Mouse (Mus musculus) neural tube, embryonic 11.5 days (tissue): ENCODE data around the gene Nppb. TPM values are rescaled to one million over a fixed set of nuclear protein-coding genes. Genes with fewer than 3 reads are reported as not detected.

ENCODE experiments used
- ATAC-seq: fragments of 200-750 bp; cut with Nextera tagmentation; 2 replicates; pipeline ENCODE4 v1.8.0; 2017; ENCODE audit warnings: moderate number of reproducible peaks, mild to moderate bottlenecking, moderate TSS enrichment, moderate library complexity; ENCODE audit not compliant: insufficient read depth, low FRiP score, low TSS enrichment
- DNase-seq: peaks from one replicate; pipeline ENCODE4 v3.0.0-alpha.2; 2015; ENCODE audit warnings: low spot score
- H3K27ac ChIP-seq: fragments of 300-500 bp; sonication (generic); 2 replicates; pipeline ENCODE4 v1.5.1; 2014; ENCODE audit warnings: low read depth, mild to moderate bottlenecking, low read length
- H3K27me3 ChIP-seq: fragments of 300-500 bp; sonication (generic); 2 replicates; pipeline ENCODE4 v1.6.1; 2014; ENCODE audit warnings: mild to moderate bottlenecking, low read length, mixed read lengths; ENCODE audit not compliant: control insufficient read depth, insufficient read depth
- H3K36me3 ChIP-seq: fragments of 300-500 bp; sonication (generic); 2 replicates; pipeline ENCODE4 v1.6.1; 2014; ENCODE audit warnings: mild to moderate bottlenecking, low read length, moderate library complexity, mixed read lengths; ENCODE audit not compliant: control insufficient read depth, insufficient read depth
- H3K4me1 ChIP-seq: fragments of 300-500 bp; sonication (generic); 2 replicates; pipeline ENCODE4 v1.6.1; 2014; ENCODE audit warnings: low read length, mixed read lengths; ENCODE audit not compliant: control insufficient read depth, insufficient read depth
- H3K4me2 ChIP-seq: fragments of 300-500 bp; sonication (generic); 2 replicates; pipeline ENCODE4 v1.6.1; 2014; ENCODE audit warnings: low read depth, mild to moderate bottlenecking, moderate library complexity
- H3K4me3 ChIP-seq: fragments of 300-500 bp; sonication (generic); 2 replicates; pipeline ENCODE4 v1.5.1; 2014; ENCODE audit warnings: low read depth, low read length
- H3K9ac ChIP-seq: fragments of 300-500 bp; sonication (generic); 2 replicates; pipeline ENCODE4 v1.6.1; 2014; ENCODE audit warnings: mild to moderate bottlenecking, low read length
- H3K9me3 ChIP-seq: fragments of 300-500 bp; sonication (generic); 2 replicates; pipeline ENCODE4 v1.6.1; 2016; ENCODE audit warnings: low read length; ENCODE audit not compliant: control insufficient read depth
- WGBS: fragments of 180-500 bp; shearing (Covaris S2); extraction: QIAGEN DNeasy Blood & Tissue Kit; methylation state at CpG from one replicate; pipeline ENCODE4 v1.1.7; 2014; 5-methylcytosine and 5-hydroxymethylcytosine counted together
- polyA plus RNA-seq: library from polyadenylated mRNA; unstranded; fragments of >200 nt; fragmentation: Nextera tagmentation; extraction: Ambion mirVana; gene quantifications from 2 replicates; pipeline ENCODE4 v1.2.1, GENCODE M21; 2014

Gene Nppb
- polyA plus RNA-seq, 1 experiment from 2014 or later, result 0.72 TPM

DNA sequence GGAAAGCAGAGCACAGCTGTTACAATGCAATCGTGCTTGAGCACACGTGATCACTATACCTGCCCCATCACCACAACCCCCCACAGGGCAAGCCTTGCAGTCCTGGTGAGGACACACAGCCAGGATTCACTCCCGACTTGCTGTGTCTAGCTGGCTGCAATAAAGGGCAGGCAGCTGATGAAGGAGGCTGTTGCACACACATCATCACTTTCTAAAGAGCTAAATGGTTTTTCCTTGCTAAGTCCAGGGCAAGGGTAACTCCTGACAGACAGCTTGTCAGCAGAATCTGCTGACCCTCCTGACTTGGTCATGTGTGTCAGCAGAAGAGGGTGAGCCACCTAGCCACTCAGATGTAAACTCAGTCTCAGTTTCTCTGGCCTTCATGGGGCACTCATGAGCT lies 31.4 kb downstream of the Nppb start:
- H3K4me1 ChIP-seq, result no peaks in the 10 kb centered on the region
- no peak overlapping the region for H3K27ac ChIP-seq
- H3K9me3 ChIP-seq, result no peaks in the 10 kb centered on the region
- no peak overlapping the region for H3K9ac ChIP-seq
- DNase-seq, result no peak
- ATAC-seq, result no peak
- H3K27me3 ChIP-seq, result no peaks in the 10 kb centered on the region
- no peak overlapping the region for H3K4me3 ChIP-seq
- no peak overlapping the region for H3K4me2 ChIP-seq
- peaks cover 47% of the 10 kb centered on the region for H3K36me3 ChIP-seq
- 77% methylated on average over 3 of the region's 3 CpGs for WGBS

- DNase-seq (no peak), ATAC-seq (peak; percentile 70)
- Histone ChIP-seq H3K36me3 (peaks cover 44% of the 10 kb centered on the region), H3K27me3 (no peaks in the 10 kb centered on the region), H3K9me3 (no peaks in the 10 kb centered on the region), H3K4me3 (no peak overlapping the region), H3K4me1 (no peaks in the 10 kb centered on the region), H3K27ac (peak overlapping the region; percentile 60; the same call in 1 of the 2 replicates), H3K4me2 (no peak overlapping the region), H3K9ac (no peak overlapping the region)
- WGBS, result 80% methylated on average over 2 of the region's 2 CpGs
Measured at GRCm38 (mm10) chr4:148018410-148018809, 32.8 kb downstream of the Nppb start.

DNA sequence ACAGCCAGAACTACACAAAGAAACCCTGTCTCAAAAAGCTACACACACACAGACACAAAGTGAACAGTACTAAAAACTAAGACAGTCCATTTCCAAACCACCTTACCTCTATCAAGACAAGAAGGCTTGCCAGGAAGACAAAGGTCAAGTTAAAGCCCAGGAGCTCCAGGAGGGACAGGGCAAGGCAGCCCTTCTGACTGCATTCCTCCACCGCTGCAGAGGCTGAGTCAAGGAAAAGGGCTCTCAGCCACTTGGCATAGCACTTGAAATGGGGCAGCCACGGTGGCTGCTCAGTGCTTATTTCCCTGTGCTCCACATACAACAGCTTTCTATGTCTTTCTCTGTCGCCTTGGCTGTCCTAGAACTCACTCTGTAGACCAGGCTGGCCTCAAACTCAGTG lies 38.4 kb downstream of the Nppb start:
- H3K9ac ChIP-seq, result no peak overlapping the region
- no peak overlapping the region for H3K4me2 ChIP-seq
- no peak overlapping the region for H3K4me3 ChIP-seq
- DNase-seq, result no peak
- 96% methylated on average over 3 of the region's 3 CpGs for WGBS
- H3K9me3 ChIP-seq, result no peaks in the 10 kb centered on the region
- H3K27ac ChIP-seq, result no peak overlapping the region
- ATAC-seq, result no peak
- peaks cover 36% of the 10 kb centered on the region for H3K36me3 ChIP-seq
- H3K27me3 ChIP-seq, result no peaks in the 10 kb centered on the region
- H3K4me1 ChIP-seq, result no peaks in the 10 kb centered on the region

DNA sequence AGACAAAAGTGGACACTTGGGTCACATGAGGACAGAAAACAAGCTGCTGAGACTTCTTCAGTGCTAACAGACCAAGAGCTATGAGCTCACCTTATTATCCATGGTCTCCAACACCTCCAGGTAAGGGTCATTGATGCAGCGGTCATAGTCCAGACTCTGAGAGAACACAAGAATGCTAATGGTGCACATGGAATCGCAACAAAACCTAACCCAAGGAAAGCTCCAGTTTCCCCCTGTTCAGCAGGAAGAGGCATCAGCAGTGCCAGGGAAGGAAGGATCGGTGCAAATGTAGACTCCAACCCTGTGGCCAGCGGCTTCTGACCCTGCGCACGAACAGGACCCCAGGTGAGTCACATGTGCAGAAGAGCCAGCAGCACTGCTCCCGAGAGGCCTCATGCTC lies 43.7 kb downstream of the Nppb start:
- Histone ChIP-seq H3K27ac (no peak overlapping the region), H3K9me3 (no peaks in the 10 kb centered on the region), H3K27me3 (no peaks in the 10 kb centered on the region), H3K4me1 (no peaks in the 10 kb centered on the region), H3K36me3 (peaks cover 12% of the 10 kb centered on the region), H3K9ac (no peak overlapping the region), H3K4me2 (no peak overlapping the region), H3K4me3 (no peak overlapping the region)
- 98% methylated on average over 7 of the region's 7 CpGs for WGBS
- DNase-seq (no peak), ATAC-seq (no peak)

- Histone ChIP-seq H3K4me1 (no peaks in the 10 kb centered on the region), H3K27ac (no peak overlapping the region), H3K36me3 (peaks cover 3% of the 10 kb centered on the region), H3K4me3 (no peak overlapping the region), H3K27me3 (no peaks in the 10 kb centered on the region), H3K9me3 (no peaks in the 10 kb centered on the region), H3K4me2 (no peak overlapping the region), H3K9ac (no peak overlapping the region)
- DNase-seq (no peak), ATAC-seq (no peak)
- 86% methylated on average over 5 of the region's 5 CpGs for WGBS
Measured at GRCm38 (mm10) chr4:148030506-148030905, 44.9 kb downstream of the Nppb start.

DNA sequence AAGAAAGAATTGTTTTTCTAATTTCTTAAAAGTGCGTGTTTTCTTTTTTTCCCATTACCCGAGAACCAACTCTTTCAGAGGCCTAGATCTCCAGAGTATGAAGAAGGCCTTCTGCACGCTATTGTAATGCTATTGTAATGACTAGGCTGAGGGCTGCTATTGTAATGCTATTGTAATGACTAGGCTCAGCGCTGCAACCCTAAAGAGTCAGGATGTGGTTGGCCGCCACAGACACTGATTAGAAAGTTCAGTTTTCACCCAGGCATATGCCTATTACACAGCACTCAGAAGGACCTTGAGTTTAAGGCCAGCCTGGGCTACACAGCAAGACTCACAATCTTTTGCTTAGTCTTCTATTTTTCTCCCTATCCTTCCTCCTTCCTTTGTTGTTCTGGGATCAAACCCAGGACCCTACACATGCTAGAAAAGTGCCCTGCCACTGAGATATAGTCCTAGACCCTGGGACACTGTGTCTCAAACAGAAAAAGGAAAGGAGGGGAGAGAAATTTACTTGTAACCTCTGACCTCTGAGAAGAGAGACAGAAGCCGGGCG lies 48.3 kb downstream of the Nppb start:
- Histone ChIP-seq H3K27me3 (no peaks in the 10 kb centered on the region), H3K27ac (no peak overlapping the region), H3K4me3 (no peak overlapping the region), H3K36me3 (no peaks in the 10 kb centered on the region), H3K4me2 (no peak overlapping the region), H3K9me3 (no peaks in the 10 kb centered on the region), H3K4me1 (peaks cover 6% of the 10 kb centered on the region), H3K9ac (no peak overlapping the region)
- no peak for DNase-seq
- 64% methylated on average over 7 of the region's 7 CpGs for WGBS
- ATAC-seq, result no peak

DNA sequence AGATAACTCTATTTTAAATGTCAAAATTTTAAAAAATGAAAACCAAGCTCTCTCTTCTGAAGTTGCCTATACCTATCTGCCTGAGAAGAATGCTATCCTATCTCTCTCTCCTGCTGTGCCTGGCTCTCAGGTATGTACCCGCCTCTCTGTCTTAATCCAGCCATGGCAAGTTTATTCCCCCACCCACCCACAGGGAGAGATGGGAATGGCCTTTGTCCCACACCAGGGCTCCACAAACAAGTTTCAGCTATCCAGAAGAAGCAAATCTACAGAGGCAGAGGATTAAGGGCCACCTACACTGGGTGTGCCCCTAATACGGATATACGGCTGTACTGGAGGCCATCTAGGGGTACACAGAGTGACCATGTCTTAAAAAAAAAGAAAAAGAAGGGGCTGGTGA lies 49.9 kb downstream of the Nppb start:
- Histone ChIP-seq H3K9me3 (no peaks in the 10 kb centered on the region), H3K9ac (no peak overlapping the region), H3K27me3 (no peaks in the 10 kb centered on the region), H3K36me3 (no peaks in the 10 kb centered on the region), H3K4me2 (no peak overlapping the region), H3K4me3 (no peak overlapping the region), H3K27ac (no peak overlapping the region), H3K4me1 (peaks cover 9% of the 10 kb centered on the region)
- ATAC-seq, result no peak
- no peak for DNase-seq
- 86% methylated on average over 3 of the region's 3 CpGs for WGBS

Other genes with a start within 250 kb of the Nppb start
- 7.2 and 7.5 TPM in 2 replicates for gene Zfp984, start 176.0 kb upstream of the Nppb start, polyA plus RNA-seq
- 5.0 and 5.8 TPM in 2 replicates for gene Zfp933, start 137.4 kb upstream of the Nppb start, polyA plus RNA-seq
- 35.1 and 37.2 TPM in 2 replicates for gene Miip, start 117.0 kb upstream of the Nppb start, polyA plus RNA-seq
- 12.7 and 15.4 TPM in 2 replicates for gene Fv1, start 116.8 kb upstream of the Nppb start, polyA plus RNA-seq
- gene Mfn2, start 81.1 kb upstream of the Nppb start, polyA plus RNA-seq, result 47.5 and 50.0 TPM in 2 replicates
- gene Plod1, start 49.0 kb upstream of the Nppb start, polyA plus RNA-seq, result 33.2 and 35.2 TPM in 2 replicates
- gene 2510039O18Rik, start 44.9 kb upstream of the Nppb start, polyA plus RNA-seq, result 19.7 and 20.6 TPM in 2 replicates
- gene Nppa, start 14.9 kb downstream of the Nppb start, polyA plus RNA-seq, result 1.2 and 2.9 TPM in 2 replicates
- gene Clcn6, start 53.0 kb downstream of the Nppb start, polyA plus RNA-seq, result 20.9 and 24.2 TPM in 2 replicates
- gene Mthfr, start 53.3 kb downstream of the Nppb start, polyA plus RNA-seq, result 22.0 and 22.7 TPM in 2 replicates
- 9.1 and 10.7 TPM in 2 replicates for gene Agtrap, start 102.2 kb downstream of the Nppb start, polyA plus RNA-seq
- 71.7 and 78.3 TPM in 2 replicates for gene Mad2l2, start 144.6 kb downstream of the Nppb start, polyA plus RNA-seq
- 9.8 and 10.5 TPM in 2 replicates for gene Draxin, start 144.9 kb downstream of the Nppb start, polyA plus RNA-seq
- 11.7 and 13.9 TPM in 2 replicates for gene Fbxo6, start 166.4 kb downstream of the Nppb start, polyA plus RNA-seq
- gene Fbxo44, start 174.7 kb downstream of the Nppb start, polyA plus RNA-seq, result 59.6 and 60.8 TPM in 2 replicates
- gene Fbxo2, start 174.8 kb downstream of the Nppb start, polyA plus RNA-seq, result 1.3 and 2.8 TPM in 2 replicates